Mouse (Mus musculus): ENCODE results near the gene Arap2.

DNA sequence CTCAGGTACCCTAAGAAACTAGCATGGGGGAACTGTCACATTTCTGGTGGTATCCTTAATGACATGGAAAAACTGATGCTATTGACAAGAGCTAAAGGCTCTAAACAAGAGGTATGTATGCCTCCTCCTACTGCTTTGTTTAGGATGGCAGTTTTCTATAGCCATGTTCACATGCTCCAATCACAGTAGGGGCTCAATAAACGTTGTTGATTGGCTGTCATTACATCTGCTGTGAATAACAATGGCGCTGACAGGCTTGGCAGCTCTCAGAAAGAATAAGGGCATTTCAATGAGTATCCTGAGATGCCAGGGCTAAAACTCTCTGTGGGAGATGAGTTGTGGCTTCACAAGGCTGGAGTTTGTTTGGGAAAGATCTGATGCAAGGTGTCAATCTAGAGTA lies 183.3 kb downstream of the Arap2 start:
- TF ChIP-seq EP300 (IDR thresholded peaks at IDR 0.05; ENCODE audit: low read depth) (no peak), CTCF (IDR thresholded peaks at IDR 0.05; ENCODE audit: low read depth) (no peak)
